Mouse (Mus musculus): Measurements from ENCODE around the gene Abcg4.

Gene Abcg4

DNA sequence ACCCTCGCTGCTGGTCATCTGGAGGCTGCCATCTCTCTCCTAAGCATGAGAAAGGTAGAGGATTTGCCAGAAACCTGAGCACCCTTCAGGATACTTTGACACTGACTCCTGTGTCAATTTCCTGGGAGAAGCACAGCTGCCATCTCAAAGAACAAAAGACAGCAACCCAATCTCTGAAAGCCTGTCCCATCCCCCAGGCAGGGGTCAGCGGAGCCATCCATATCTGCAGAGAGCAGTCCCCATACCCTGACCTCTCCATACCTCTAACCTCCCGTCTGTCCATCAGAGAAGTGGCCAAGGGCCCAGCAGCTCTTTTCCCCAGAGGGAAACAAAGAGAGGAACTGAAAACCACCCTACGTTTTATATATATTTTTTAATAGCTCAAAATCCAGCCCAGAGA, 51.8 kb downstream of the Abcg4 start:
- DNase-seq = no peak

DNA sequence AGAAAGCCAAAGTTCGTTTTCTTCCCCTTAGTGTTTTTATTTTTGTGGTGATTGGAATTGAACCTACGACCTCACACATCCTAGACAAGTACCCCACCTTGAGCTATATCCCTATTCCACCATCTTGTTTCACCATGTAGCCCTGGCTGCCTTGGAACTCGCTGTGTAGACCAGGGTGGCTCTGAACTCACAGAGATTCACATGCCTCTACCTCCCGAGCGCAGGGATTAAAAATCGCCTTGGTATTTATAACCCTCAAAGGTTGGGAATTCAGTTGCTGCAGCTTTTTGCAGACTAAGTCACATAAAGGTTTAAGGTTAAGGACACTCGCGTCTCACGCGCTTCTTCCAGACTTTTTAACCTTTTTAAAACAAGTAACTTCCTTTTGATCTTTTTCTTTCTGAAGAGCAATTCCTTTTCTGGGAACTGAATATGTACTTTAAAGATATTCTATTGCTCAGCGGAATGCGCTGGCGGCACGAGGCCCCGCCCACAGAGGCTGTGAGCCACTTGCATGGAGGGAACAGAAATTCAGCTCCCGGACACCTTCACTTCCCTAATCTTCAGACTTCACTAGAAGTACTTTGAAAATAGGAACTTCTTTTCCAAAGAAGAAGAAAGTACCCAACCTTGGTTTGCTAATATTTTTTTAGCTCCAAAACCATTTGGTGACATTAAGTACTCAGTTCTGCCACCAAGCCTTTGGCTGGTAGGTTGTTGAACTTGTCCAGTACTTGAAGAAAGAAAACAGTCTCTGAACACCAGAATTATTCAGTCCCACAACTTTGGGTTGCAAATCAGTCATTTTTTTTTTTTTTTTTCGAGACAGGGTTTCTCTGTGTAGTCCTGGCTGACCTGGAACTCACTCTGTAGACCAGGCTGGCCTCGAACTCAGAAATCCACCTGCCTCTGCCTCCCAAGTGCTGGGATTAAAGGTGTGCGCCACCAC, 53.7 kb downstream of the Abcg4 start:
- peak; percentile 68 for DNase-seq

DNA sequence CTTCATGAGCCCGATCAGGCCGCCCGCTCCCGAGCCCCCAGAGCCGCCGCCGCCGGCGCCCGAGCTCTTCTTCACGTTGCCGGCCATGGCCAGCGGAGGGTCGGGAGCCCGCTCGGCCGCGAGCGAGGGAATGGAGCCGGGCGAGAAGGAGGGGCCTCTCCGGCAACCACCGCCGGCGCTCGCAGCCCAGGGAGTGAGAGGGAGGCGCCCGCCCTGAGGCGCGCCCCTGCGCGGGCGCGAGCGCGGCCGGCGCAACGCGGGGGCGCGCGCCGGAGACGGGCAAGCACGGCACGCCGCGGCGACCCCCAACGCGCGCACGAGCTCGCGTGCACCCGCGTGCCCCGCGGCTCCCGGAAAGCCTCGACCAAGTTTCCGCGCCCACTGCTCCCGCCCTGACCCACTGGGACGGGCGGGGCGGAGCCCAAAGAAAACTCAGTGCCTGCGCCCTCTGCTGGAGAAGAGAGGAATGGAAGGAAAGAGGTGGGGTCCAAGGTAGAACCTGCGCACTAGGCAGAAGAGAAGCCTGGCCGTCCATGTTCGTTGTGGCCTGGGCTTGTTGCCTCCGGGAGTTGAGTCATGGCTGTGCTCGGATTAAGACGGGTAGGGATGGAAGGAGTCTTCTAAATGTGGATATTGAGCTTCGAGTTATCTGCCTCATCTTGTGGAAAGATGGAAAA, 54.5 kb downstream of the Abcg4 start, which contains the start of gene Cbl:
TSS of gene Cbl (minus strand) at position 248 of the 677 bp plus-strand sequence.
- peak; percentile 99 for DNase-seq

DNA sequence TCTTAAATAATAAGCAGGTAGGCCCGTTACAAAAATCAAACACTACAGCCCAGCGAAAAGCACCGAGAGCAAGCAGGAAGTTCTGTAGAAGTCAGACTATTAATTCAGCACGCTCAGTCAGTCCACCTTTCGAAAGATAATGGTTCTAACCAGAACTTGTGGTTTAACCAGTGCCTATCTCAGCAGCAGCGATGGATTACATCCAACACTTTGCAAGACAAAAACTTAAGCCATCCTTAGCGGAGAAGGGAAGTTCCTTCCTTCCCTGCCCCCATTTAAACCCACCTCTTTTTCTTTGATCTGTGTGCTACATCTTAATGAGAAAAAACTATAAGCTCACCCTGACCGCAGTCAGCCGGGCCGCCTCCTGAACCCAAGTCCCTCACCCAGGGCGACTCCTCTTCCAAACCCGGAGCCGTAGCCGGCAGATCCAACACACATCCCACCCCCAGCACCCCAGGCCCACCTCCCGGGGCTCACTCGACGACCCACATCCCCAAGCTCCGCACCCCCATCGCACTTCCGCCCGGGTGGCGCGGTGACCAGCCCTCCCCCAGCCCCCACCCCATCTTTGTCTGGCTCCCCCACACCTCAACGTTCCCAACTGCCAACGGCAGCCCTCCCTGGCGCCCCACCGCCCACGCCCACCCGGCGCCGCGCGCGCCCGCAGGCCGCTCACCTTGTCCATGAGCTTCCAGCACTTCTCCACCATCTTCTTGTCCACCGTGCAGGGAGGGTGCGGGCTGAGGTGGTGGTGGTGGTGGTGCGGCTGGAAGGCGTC, 55.2 kb downstream of the Abcg4 start:
- no peak for DNase-seq

DNA sequence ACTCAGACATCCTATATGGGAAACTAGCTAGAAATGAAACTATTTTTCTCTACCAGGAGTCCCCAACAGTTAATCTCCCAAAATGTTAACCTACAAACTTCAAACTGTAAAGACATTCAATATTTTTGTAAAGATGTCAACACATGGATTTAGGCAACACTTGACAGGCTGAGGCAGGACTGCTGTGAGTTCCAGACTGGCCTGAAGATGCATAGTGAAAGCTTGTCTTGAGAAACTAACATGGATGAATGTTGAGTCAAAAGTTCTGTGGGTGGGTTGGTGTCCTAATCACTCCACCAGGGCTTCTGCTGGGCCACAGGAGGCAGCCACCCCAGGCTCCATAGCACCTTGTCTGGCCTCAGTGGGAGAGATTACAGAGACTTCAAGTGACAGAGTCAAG, 56.8 kb downstream of the Abcg4 start:
- no peak for DNase-seq

DNA sequence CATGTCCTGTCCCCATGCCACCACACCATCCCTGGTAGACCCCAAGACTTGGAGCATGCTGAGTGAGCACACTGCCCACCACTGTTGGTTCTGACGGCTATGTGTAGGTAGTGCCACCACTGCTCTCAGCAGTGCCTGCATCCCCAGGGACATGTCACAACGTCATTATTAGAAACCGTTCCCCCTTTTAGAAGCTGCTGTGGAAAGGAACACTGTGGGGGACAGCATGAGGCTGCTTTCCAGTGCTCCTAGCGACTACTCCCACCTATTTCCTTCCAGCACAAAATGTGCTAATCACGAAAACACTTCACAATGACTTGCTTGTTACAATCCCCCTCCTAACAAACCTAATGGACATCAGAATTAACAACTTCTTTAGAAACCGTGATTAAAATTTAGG, 62.4 kb downstream of the Abcg4 start:
- DNase-seq = no peak

Data from lung, postnatal 10 days (tissue).